In the genomic region with DNA sequence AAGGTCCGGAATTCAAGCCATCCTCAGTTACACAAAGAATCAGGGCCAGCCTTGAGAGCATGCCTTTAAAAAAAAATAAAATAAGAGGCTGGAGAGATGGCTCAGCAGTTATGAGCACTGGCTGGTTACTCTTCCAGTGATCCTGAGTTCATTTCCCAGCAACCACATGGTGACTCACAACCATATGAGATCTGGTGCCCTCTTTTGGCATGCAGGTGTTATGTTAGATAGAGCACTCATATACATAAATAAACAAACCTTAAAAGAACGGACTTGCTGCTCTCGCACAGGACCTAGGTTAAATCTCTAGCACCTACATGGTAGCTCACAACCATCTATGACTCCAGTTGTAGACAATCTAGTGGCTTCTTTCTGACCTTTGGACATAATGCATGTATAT, we compare ENCODE assay signal across 27 mouse cellular contexts. TPM values are rescaled to one million over a fixed set of nuclear protein-coding genes. Genes with fewer than 3 reads are reported as not detected.
DNase-seq lines count a peak whose midpoint lies in the region; ATAC-seq and TF ChIP-seq lines count a peak whose summit lies in the region.
"Had no signal": no experiment of that assay in that cellular context is flagged by ENCODE, and none has a peak within 500 bp of the region (broad histone marks: within the 10 kb centered on the region; RNA-seq: fewer than 3 reads in every experiment).

No protein-coding gene starts in this region.

- peaks cover 46% of the 10 kb centered on the region for H3K36me3 ChIP-seq in kidney, postnatal 0 days (ENCODE audit: insufficient read depth, low read length)
- peaks cover 99% of the 10 kb centered on the region for H3K36me3 ChIP-seq in embryonic facial prominence, embryonic 10.5 days (replicated peaks)

- H3K9me3 ChIP-seq in kidney, postnatal 0 days (replicated peaks; ENCODE audit: low read length), result no peaks in the 10 kb centered on the region
- no peaks in the 10 kb centered on the region for H3K9me3 ChIP-seq in embryonic facial prominence, embryonic 10.5 days
- H3K9me3 ChIP-seq: embryonic facial prominence, embryonic 15.5 days; kidney, embryonic 15.5 days; limb, embryonic 15.5 days; liver, embryonic 15.5 days; midbrain, embryonic 10.5 days; neural tube, embryonic 15.5 days had no signal

- H3K9ac ChIP-seq in kidney, postnatal 0 days (ENCODE audit: low read depth, low read length), result no peak overlapping the region
- H3K9ac ChIP-seq: embryonic facial prominence, embryonic 15.5 days; hindbrain, embryonic 14.5 days; kidney, embryonic 15.5 days; limb, embryonic 15.5 days; liver, embryonic 15.5 days; neural tube, embryonic 15.5 days had no signal

- peak; percentile 18 for DNase-seq in CD4-positive, CD25-positive, alpha-beta regulatory T cell, adult 2 months (ENCODE audit: low read depth, low spot score)
- no peak for DNase-seq in kidney, postnatal 0 days (ENCODE audit: low spot score)
- DNase-seq in kidney, adult 18-20 months, result no peak
- peak; percentile 28 for DNase-seq in 3134 (ENCODE audit: extremely low read depth, insufficient read length, low spot score)
- peak; percentile 43 for DNase-seq in brain, adult 2 months (ENCODE audit: low read depth, low spot score)
- no peak for DNase-seq in natural killer cell, adult 2 months (ENCODE audit: low spot score in 2 of 2)
- DNase-seq in embryonic facial prominence, embryonic 10.5 days (ENCODE audit: low spot score), result no peak
- DNase-seq: adrenal gland, postnatal 14 days; cerebellum, adult 8-10 months; cerebellum, postnatal 36 days; gastrocnemius, postnatal 10 days; heart, adult 2 months; kidney, postnatal 4 days; layer of hippocampus, adult 9-11 months; left cerebral cortex, postnatal 4 days; lung, postnatal 4 days had no signal

- H3K27me3 ChIP-seq in kidney, postnatal 0 days (ENCODE audit: insufficient read depth, low read length), result no peaks in the 10 kb centered on the region
- H3K27me3 ChIP-seq in embryonic facial prominence, embryonic 10.5 days (replicated peaks; ENCODE audit: low read depth, poor library complexity, severe bottlenecking), result no peaks in the 10 kb centered on the region
- H3K27me3 ChIP-seq: embryonic facial prominence, embryonic 15.5 days; kidney, embryonic 15.5 days; limb, embryonic 15.5 days; liver, embryonic 15.5 days; neural tube, embryonic 15.5 days had no signal

- no peaks in the 10 kb centered on the region for H3K4me1 ChIP-seq in kidney, postnatal 0 days (replicated peaks; ENCODE audit: insufficient read depth, low read length)
- no peaks in the 10 kb centered on the region for H3K4me1 ChIP-seq in embryonic facial prominence, embryonic 10.5 days
- H3K4me1 ChIP-seq: embryonic facial prominence, embryonic 15.5 days; kidney, embryonic 15.5 days; limb, embryonic 15.5 days; midbrain, embryonic 10.5 days; neural tube, embryonic 15.5 days had no signal

- WGBS in kidney, postnatal 0 days, result 61% methylated on average over 3 of the region's 3 CpGs
- WGBS in embryonic facial prominence, embryonic 10.5 days, result 75% methylated on average over 3 of the region's 3 CpGs

- no peak for ATAC-seq in CD4-positive, CD25-positive, alpha-beta regulatory T cell, adult 4 months
- no peak for ATAC-seq in kidney, postnatal 0 days (replicated peaks; ENCODE audit: low FRiP score, low read depth)
- ATAC-seq: forebrain, embryonic 14.5 days; intestine, embryonic 16.5 days had no signal

- peak; percentile 39; the same call in 1 of the 2 replicates for TF ChIP-seq CTCF in kidney, postnatal 0 days (IDR thresholded peaks at IDR 0.05; ENCODE audit: low read depth)

- no peak overlapping the region for H3K27ac ChIP-seq in kidney, postnatal 0 days
- no peak overlapping the region for H3K27ac ChIP-seq in embryonic facial prominence, embryonic 10.5 days (replicated peaks)
- H3K27ac ChIP-seq: embryonic facial prominence, embryonic 15.5 days; heart, adult 2 months; hindbrain, embryonic 14.5 days; kidney, embryonic 15.5 days; left cerebral cortex, adult 2 months; limb, embryonic 15.5 days; liver, embryonic 15.5 days; midbrain, embryonic 10.5 days; neural tube, embryonic 15.5 days had no signal

- no peak overlapping the region for H3K4me3 ChIP-seq in kidney, postnatal 0 days (replicated peaks; ENCODE audit: low read depth, low read length)
- no peak overlapping the region for H3K4me3 ChIP-seq in embryonic facial prominence, embryonic 10.5 days
- H3K4me3 ChIP-seq: embryonic facial prominence, embryonic 15.5 days; heart, adult 2 months; kidney, embryonic 15.5 days; left cerebral cortex, adult 2 months; limb, embryonic 15.5 days; liver, embryonic 15.5 days; midbrain, embryonic 10.5 days; neural tube, embryonic 15.5 days had no signal

- no peak overlapping the region for H3K4me2 ChIP-seq in kidney, postnatal 0 days (ENCODE audit: low read length)
- H3K4me2 ChIP-seq: embryonic facial prominence, embryonic 15.5 days; hindbrain, embryonic 14.5 days; kidney, embryonic 15.5 days; limb, embryonic 15.5 days; liver, embryonic 15.5 days; neural tube, embryonic 15.5 days had no signal

RNA-seq across cellular contexts. Expression of gene Hnrnph3, which starts 15.8 kb away (rescaled TPM):
- polyA plus RNA-seq in CD4-positive, CD25-positive, alpha-beta regulatory T cell, adult 4 months (2017; shearing (Covaris generic)), result 100 to 1,000 TPM; 101 to 116 TPM
- polyA plus RNA-seq in kidney, postnatal 0 days (2015; fragmentation: Nextera tagmentation; extraction: Ambion mirVana), result 56.7 and 57.8 TPM in 2 replicates
- polyA plus RNA-seq in embryonic facial prominence, embryonic 10.5 days (2016; fragmentation: Nextera tagmentation; extraction: Ambion mirVana), result 179 and 180 TPM in 2 replicates

RNA-seq across cellular contexts. Expression of gene Pbld2, which starts 15.9 kb away (rescaled TPM):
- polyA plus RNA-seq in CD4-positive, CD25-positive, alpha-beta regulatory T cell, adult 4 months (2017; shearing (Covaris generic)), result under 1 TPM; 0.46 to 0.95 TPM
- 11.6 and 12.6 TPM in 2 replicates for polyA plus RNA-seq in kidney, postnatal 0 days (2015; fragmentation: Nextera tagmentation; extraction: Ambion mirVana)
- 0.75 and 1.1 TPM in 2 replicates for polyA plus RNA-seq in embryonic facial prominence, embryonic 10.5 days (2016; fragmentation: Nextera tagmentation; extraction: Ambion mirVana)

RNA-seq across cellular contexts. Expression of gene Rufy2, which starts 28.2 kb away (rescaled TPM):
- 10 to 100 TPM; 41.0 to 52.8 TPM for polyA plus RNA-seq in CD4-positive, CD25-positive, alpha-beta regulatory T cell, adult 4 months (2017; shearing (Covaris generic))
- polyA plus RNA-seq in kidney, postnatal 0 days (2015; fragmentation: Nextera tagmentation; extraction: Ambion mirVana), result 20.8 and 21.5 TPM in 2 replicates
- 25.0 and 25.4 TPM in 2 replicates for polyA plus RNA-seq in embryonic facial prominence, embryonic 10.5 days (2016; fragmentation: Nextera tagmentation; extraction: Ambion mirVana)

RNA-seq across cellular contexts. Expression of gene Pbld1, which starts 51.8 kb away (rescaled TPM):
- under 1 TPM in 1 of 2 experiments, not detected in 1; 0.13 TPM for polyA plus RNA-seq in CD4-positive, CD25-positive, alpha-beta regulatory T cell, adult 4 months (2017; shearing (Covaris generic))
- polyA plus RNA-seq in kidney, postnatal 0 days (2015; fragmentation: Nextera tagmentation; extraction: Ambion mirVana), result 13.7 and 16.0 TPM in 2 replicates
- polyA plus RNA-seq in embryonic facial prominence, embryonic 10.5 days (2016; fragmentation: Nextera tagmentation; extraction: Ambion mirVana), result 2.0 and 2.3 TPM in 2 replicates

Comparison
In these comparisons a context has a peak if more than half of its experiments do, and no peak if none do; other contexts are left out.
1. DNase-seq: peak in CD4-positive, CD25-positive, alpha-beta regulatory T cell, adult 2 months (single experiment), 3134 (single experiment) and brain, adult 2 months (single experiment); none in kidney, postnatal 0 days (single experiment), kidney, adult 18-20 months (single experiment), natural killer cell, adult 2 months (0 of 2) and embryonic facial prominence, embryonic 10.5 days (single experiment).